Mouse (Mus musculus): ENCODE data around the gene Iqgap1. TPM values are rescaled to one million over a fixed set of nuclear protein-coding genes. Genes with fewer than 3 reads are reported as not detected.

The Iqgap1 gene
- polyA plus RNA-seq, 1 experiment from 2014 or later: 99.2 TPM

DNA sequence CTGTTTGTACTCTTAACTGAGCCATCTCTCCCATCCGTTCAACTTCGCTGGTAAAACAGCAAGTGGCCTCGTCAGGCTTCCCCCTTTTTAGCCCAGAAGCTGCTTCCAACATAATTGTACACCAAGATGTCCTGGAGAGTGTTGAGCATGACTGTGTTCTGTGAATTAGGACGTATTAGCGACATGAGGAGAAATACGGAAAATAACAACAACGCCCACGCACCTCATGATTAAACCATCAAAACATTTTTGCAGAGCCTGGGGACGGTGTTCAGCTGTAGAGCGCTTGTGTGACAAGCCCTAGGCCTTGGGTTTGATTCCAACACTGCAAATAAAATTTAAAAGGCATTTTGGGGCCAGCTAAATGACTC is 136.6 kb downstream of the Iqgap1 start:
- H3K36me3 ChIP-seq (ENCODE audit: control insufficient read depth, insufficient read depth, low read length): no peaks in the 10 kb centered on the region
- peak overlapping the region; percentile 96 for H3K27ac ChIP-seq (ENCODE audit: low read length)
- no peaks in the 10 kb centered on the region for H3K27me3 ChIP-seq (ENCODE audit: control insufficient read depth, insufficient read depth, low read length)
- peak overlapping the region; percentile 98 for H3K9ac ChIP-seq (ENCODE audit: low read length)
- H3K4me1 ChIP-seq (ENCODE audit: control insufficient read depth, insufficient read depth, low read length): peaks cover 16% of the 10 kb centered on the region
- H3K9me3 ChIP-seq (replicated peaks; ENCODE audit: control insufficient read depth, low read length): no peaks in the 10 kb centered on the region
- H3K4me2 ChIP-seq (ENCODE audit: low read depth, low read length): peak overlapping the region; percentile 85
- no peak for ATAC-seq (ENCODE audit: insufficient read depth, low FRiP score)
- 26% methylated on average over 10 of the region's 10 CpGs for WGBS
- H3K4me3 ChIP-seq (replicated peaks; ENCODE audit: low read length): peak overlapping the region; percentile 86

DNA sequence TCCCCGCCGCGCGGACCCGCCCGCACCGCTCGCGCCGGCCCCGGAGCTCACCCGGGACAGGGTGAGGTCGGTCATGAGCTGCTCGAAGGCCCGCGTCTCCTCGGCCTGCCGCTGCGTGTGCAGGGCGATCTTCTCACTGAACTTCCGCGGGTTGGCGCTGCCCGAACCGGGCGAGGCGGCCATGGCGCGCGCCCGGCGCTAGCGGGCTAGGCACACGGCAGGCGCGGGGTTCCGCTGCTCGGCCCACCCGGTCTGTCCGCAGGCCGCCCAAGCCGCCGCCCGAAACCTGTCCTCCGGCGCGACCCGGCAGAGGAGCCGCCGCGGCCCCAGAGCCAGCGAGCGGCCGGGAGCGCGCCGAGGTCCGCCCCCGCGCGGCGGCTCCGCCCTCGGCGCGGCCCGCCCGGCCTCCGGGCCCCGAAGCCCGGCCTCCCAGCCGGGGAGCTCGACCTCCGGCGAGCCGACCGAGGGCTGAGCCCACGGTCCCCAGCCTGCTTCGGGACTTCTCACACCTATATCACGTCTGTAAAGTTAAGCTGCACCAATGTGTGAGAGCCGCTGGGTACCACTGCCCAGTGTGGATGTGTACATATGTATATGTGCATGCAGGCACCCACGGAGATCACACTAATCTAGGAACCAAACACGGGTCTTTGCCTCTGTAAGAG is 137.1 kb downstream of the Iqgap1 start, which contains the start of gene Crtc3:
Crtc3 (minus strand) TSS at position 322 of the 665 bp plus-strand sequence.
- H3K36me3 ChIP-seq (ENCODE audit: control insufficient read depth, insufficient read depth, low read length): no peaks in the 10 kb centered on the region
- H3K9ac ChIP-seq (ENCODE audit: low read length): peak within 1 kb of the TSS; percentile 98
- WGBS: under 1% methylated on average over 66 of the region's 83 CpGs
- peak; percentile 91 for ATAC-seq (ENCODE audit: insufficient read depth, low FRiP score)
- H3K27ac ChIP-seq (ENCODE audit: low read length): peak within 1 kb of the TSS; percentile 96
- peak within 1 kb of the TSS; percentile 85 for H3K4me2 ChIP-seq (ENCODE audit: low read depth, low read length)
- no peaks in the 10 kb centered on the region for H3K9me3 ChIP-seq (replicated peaks; ENCODE audit: control insufficient read depth, low read length)
- H3K27me3 ChIP-seq (ENCODE audit: control insufficient read depth, insufficient read depth, low read length): no peaks in the 10 kb centered on the region
- H3K4me1 ChIP-seq (ENCODE audit: control insufficient read depth, insufficient read depth, low read length): peaks cover 16% of the 10 kb centered on the region
- peak within 1 kb of the TSS; percentile 86 for H3K4me3 ChIP-seq (replicated peaks; ENCODE audit: low read length)

DNA sequence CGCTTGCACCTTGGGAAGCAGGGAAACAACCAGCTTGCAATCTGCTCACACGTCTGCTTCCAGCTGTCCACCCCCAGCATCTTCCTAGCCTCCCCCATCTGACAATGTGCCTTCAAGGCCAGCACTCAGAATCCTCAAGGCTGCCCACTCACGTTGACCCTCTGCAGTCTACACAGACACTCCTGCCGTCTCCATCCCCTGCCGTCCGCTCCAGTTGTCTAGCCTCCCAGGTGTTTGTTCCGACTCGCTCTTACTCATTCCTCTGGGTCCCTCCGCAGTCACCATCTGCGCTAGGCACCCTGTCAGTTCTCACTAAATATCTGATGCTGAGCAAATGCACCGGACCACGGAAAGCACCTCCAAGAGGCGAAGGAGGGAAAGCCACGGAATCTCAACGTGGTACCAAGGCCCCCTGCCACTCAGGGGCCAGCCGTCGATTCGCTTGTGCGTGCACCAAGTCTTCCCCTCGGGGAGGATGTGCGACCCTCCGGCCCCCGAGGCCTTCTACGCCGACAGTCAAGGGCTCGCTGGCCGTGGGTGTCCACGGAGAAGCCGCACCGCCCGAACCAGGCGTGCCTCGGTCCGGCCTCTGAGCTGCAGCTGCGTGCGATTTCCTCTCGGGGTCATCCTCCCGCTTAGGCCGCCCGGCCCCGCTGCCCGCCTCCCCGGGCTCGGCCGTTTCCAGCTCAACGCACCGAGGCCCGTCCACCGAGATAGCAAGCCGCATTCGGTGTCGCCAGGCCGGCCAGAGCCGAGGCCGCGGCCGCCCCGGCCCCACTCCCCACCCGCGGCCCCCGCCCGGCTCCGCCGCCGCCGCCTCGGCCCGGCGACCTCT is 137.8 kb downstream of the Iqgap1 start:
- H3K27ac ChIP-seq (ENCODE audit: low read length): peak overlapping the region; percentile 96
- H3K4me1 ChIP-seq (ENCODE audit: control insufficient read depth, insufficient read depth, low read length): peaks cover 18% of the 10 kb centered on the region
- no peaks in the 10 kb centered on the region for H3K9me3 ChIP-seq (replicated peaks; ENCODE audit: control insufficient read depth, low read length)
- under 1% methylated on average over 68 of the region's 69 CpGs for WGBS
- no peaks in the 10 kb centered on the region for H3K27me3 ChIP-seq (ENCODE audit: control insufficient read depth, insufficient read depth, low read length)
- H3K9ac ChIP-seq (ENCODE audit: low read length): peak overlapping the region; percentile 98
- no peaks in the 10 kb centered on the region for H3K36me3 ChIP-seq (ENCODE audit: control insufficient read depth, insufficient read depth, low read length)
- H3K4me2 ChIP-seq (ENCODE audit: low read depth, low read length): peak overlapping the region; percentile 85
- ATAC-seq (ENCODE audit: insufficient read depth, low FRiP score): peak; percentile 31
- peak overlapping the region; percentile 86 for H3K4me3 ChIP-seq (replicated peaks; ENCODE audit: low read length)

DNA sequence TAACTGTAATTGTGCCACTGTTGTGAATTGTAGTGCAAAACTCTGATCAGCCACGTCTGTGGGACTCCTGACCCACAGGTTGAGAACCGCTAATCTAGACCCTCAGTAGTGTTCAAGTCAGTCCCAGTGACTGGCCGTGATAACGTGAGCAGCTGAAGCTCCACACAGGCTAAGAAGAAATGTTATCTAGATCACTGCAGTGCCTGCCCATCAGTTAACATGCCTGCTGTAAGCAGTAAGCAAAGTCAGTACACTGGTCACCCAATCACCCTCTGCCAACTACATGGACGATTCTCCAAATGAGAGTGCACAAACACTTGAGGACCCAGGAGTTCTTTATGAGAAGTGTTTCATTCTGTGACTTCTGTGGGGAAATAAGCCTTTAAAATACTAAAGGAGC is 140.1 kb downstream of the Iqgap1 start:
- 80% methylated on average over 5 of the region's 5 CpGs for WGBS
- ATAC-seq (ENCODE audit: insufficient read depth, low FRiP score): no peak
- no peak overlapping the region for H3K9ac ChIP-seq (ENCODE audit: low read length)
- H3K4me1 ChIP-seq (ENCODE audit: control insufficient read depth, insufficient read depth, low read length): peaks cover 26% of the 10 kb centered on the region
- H3K4me2 ChIP-seq (ENCODE audit: low read depth, low read length): no peak overlapping the region
- no peaks in the 10 kb centered on the region for H3K9me3 ChIP-seq (replicated peaks; ENCODE audit: control insufficient read depth, low read length)
- H3K36me3 ChIP-seq (ENCODE audit: control insufficient read depth, insufficient read depth, low read length): no peaks in the 10 kb centered on the region
- no peaks in the 10 kb centered on the region for H3K27me3 ChIP-seq (ENCODE audit: control insufficient read depth, insufficient read depth, low read length)
- no peak overlapping the region for H3K4me3 ChIP-seq (replicated peaks; ENCODE audit: low read length)
- no peak overlapping the region for H3K27ac ChIP-seq (ENCODE audit: low read length)

GRCm38 (mm10) chr7:80682630-80683029 is 143.1 kb downstream of the Iqgap1 start:
- H3K9ac ChIP-seq (ENCODE audit: low read length): no peak overlapping the region
- H3K4me1 ChIP-seq (ENCODE audit: control insufficient read depth, insufficient read depth, low read length): peaks cover 28% of the 10 kb centered on the region
- H3K9me3 ChIP-seq (replicated peaks; ENCODE audit: control insufficient read depth, low read length): no peaks in the 10 kb centered on the region
- H3K27me3 ChIP-seq (ENCODE audit: control insufficient read depth, insufficient read depth, low read length): no peaks in the 10 kb centered on the region
- ATAC-seq (ENCODE audit: insufficient read depth, low FRiP score): peak; percentile 51; the same call in 1 of the 2 replicates
- WGBS: 54% methylated on average over 1 of the region's 1 CpGs
- H3K4me3 ChIP-seq (replicated peaks; ENCODE audit: low read length): no peak overlapping the region
- no peak overlapping the region for H3K4me2 ChIP-seq (ENCODE audit: low read depth, low read length)
- H3K36me3 ChIP-seq (ENCODE audit: control insufficient read depth, insufficient read depth, low read length): no peaks in the 10 kb centered on the region
- H3K27ac ChIP-seq (ENCODE audit: low read length): no peak overlapping the region

DNA sequence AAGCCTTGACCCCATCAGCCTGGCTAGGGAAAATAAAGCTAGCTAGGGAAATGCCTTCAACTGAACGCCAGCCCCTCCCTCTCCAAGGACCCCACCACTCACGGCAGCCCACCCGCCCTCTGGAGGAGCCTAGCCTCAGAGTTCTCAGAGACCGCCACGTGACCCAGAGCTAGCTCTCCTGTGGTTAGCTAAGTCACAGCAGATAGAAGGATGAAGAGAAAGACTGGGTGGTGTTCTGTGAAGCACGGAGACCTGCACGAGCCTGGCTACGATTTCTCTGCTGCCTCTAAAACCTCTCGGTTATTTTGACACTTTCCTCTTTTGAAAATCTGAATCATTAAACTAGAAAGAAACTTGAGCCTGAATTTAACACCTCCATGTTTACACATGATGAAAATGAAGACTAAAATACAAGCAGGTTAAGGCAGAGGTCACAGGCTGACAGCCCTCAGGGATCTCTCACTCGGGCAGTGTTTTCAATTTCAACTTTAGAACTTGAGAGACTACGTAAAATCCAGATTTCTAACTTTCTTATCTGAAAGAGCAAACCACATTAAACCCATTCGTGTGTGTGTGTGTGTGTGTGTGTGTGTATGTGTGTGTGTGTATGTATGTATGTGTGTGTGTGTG is 145.4 kb downstream of the Iqgap1 start:
- no peak overlapping the region for H3K4me2 ChIP-seq (ENCODE audit: low read depth, low read length)
- no peaks in the 10 kb centered on the region for H3K9me3 ChIP-seq (replicated peaks; ENCODE audit: control insufficient read depth, low read length)
- H3K4me1 ChIP-seq (ENCODE audit: control insufficient read depth, insufficient read depth, low read length): peaks cover 24% of the 10 kb centered on the region
- peak overlapping the region; percentile 22; the same call in 1 of the 2 replicates for H3K27ac ChIP-seq (ENCODE audit: low read length)
- 20% methylated on average over 12 of the region's 12 CpGs for WGBS
- no peak for ATAC-seq (ENCODE audit: insufficient read depth, low FRiP score)
- no peak overlapping the region for H3K9ac ChIP-seq (ENCODE audit: low read length)
- no peaks in the 10 kb centered on the region for H3K27me3 ChIP-seq (ENCODE audit: control insufficient read depth, insufficient read depth, low read length)
- no peaks in the 10 kb centered on the region for H3K36me3 ChIP-seq (ENCODE audit: control insufficient read depth, insufficient read depth, low read length)
- H3K4me3 ChIP-seq (replicated peaks; ENCODE audit: low read length): no peak overlapping the region

GRCm38 (mm10) chr7:80672323-80672722 is 153.5 kb downstream of the Iqgap1 start:
- Histone ChIP-seq H3K4me1 (ENCODE audit: control insufficient read depth, insufficient read depth, low read length) (peaks cover 11% of the 10 kb centered on the region), H3K36me3 (ENCODE audit: control insufficient read depth, insufficient read depth, low read length) (no peaks in the 10 kb centered on the region), H3K4me2 (ENCODE audit: low read depth, low read length) (no peak overlapping the region), H3K27me3 (ENCODE audit: control insufficient read depth, insufficient read depth, low read length) (no peaks in the 10 kb centered on the region), H3K4me3 (replicated peaks; ENCODE audit: low read length) (no peak overlapping the region), H3K27ac (ENCODE audit: low read length) (no peak overlapping the region), H3K9ac (ENCODE audit: low read length) (no peak overlapping the region), H3K9me3 (replicated peaks; ENCODE audit: control insufficient read depth, low read length) (no peaks in the 10 kb centered on the region)
- ATAC-seq (ENCODE audit: insufficient read depth, low FRiP score): no peak
- WGBS: 73% methylated on average over 3 of the region's 3 CpGs

DNA sequence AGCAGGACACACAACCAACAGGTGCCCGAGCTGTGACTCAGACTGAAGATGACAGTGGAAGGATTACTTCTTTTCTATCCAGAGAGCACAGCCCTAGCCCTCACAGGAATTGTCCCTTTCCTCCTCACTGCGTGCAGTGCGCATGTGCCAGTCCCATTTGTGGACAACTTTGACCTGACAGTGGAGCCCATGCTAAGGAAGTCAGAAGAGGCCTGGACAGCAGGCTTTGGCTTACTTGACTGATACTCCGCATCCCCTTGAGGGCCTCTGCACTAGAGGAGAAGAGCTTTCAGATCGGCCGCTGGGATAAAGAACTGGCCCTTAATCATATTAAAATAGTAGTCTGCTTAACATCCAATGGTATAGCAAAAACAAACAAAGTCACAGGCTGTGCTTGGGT is 154.9 kb downstream of the Iqgap1 start:
- no peaks in the 10 kb centered on the region for H3K9me3 ChIP-seq (replicated peaks; ENCODE audit: control insufficient read depth, low read length)
- peaks cover 22% of the 10 kb centered on the region for H3K4me1 ChIP-seq (ENCODE audit: control insufficient read depth, insufficient read depth, low read length)
- H3K4me2 ChIP-seq (ENCODE audit: low read depth, low read length): no peak overlapping the region
- 73% methylated on average over 6 of the region's 6 CpGs for WGBS
- H3K4me3 ChIP-seq (replicated peaks; ENCODE audit: low read length): no peak overlapping the region
- no peak overlapping the region for H3K27ac ChIP-seq (ENCODE audit: low read length)
- ATAC-seq (ENCODE audit: insufficient read depth, low FRiP score): no peak
- no peak overlapping the region for H3K9ac ChIP-seq (ENCODE audit: low read length)
- H3K27me3 ChIP-seq (ENCODE audit: control insufficient read depth, insufficient read depth, low read length): no peaks in the 10 kb centered on the region
- no peaks in the 10 kb centered on the region for H3K36me3 ChIP-seq (ENCODE audit: control insufficient read depth, insufficient read depth, low read length)

DNA sequence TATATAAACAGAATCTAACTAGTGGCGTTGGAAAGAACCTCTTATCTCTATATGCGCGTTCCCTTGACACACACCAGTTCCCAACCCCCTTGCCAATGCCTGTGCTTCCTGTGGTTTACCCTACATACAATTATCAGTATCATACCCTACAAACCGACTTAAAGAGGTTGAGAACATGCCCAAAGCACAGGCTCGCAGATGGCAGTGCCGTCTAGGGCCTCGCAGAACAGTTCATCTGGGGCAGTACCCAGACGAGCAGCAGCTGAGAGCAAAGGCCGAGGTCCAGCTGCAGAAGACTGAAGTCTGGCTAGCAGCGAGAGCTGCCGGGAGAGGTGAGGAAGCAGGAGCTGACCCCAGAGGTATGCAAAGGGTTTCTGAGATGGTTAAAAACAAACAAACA is 158.6 kb downstream of the Iqgap1 start:
- Histone ChIP-seq H3K4me2 (ENCODE audit: low read depth, low read length) (no peak overlapping the region), H3K9ac (ENCODE audit: low read length) (no peak overlapping the region), H3K27me3 (ENCODE audit: control insufficient read depth, insufficient read depth, low read length) (no peaks in the 10 kb centered on the region), H3K4me1 (ENCODE audit: control insufficient read depth, insufficient read depth, low read length) (peaks cover 23% of the 10 kb centered on the region), H3K36me3 (ENCODE audit: control insufficient read depth, insufficient read depth, low read length) (no peaks in the 10 kb centered on the region), H3K4me3 (replicated peaks; ENCODE audit: low read length) (no peak overlapping the region), H3K27ac (ENCODE audit: low read length) (peak overlapping the region; percentile 78), H3K9me3 (replicated peaks; ENCODE audit: control insufficient read depth, low read length) (no peaks in the 10 kb centered on the region)
- WGBS: 36% methylated on average over 11 of the region's 11 CpGs
- no peak for ATAC-seq (ENCODE audit: insufficient read depth, low FRiP score)
